Mouse (Mus musculus) erythroblast, embryonic 14.5 days (primary cell): Measurements from ENCODE around the gene Eif2b2. TPM values are rescaled to one million over a fixed set of nuclear protein-coding genes. Genes with fewer than 3 reads are reported as not detected.

Experiments used
- H3K27me3 ChIP-seq: 2 replicates; pipeline ENCODE4 v1.6.1; 2012; ENCODE audit warnings: inconsistent platforms; ENCODE audit not compliant: control insufficient read depth
- H3K36me3 ChIP-seq: 2 replicates; pipeline ENCODE4 v1.6.1; 2012; ENCODE audit warnings: mild to moderate bottlenecking, inconsistent platforms; ENCODE audit not compliant: control insufficient read depth
- H3K4me1 ChIP-seq: 2 replicates; pipeline ENCODE4 v1.6.1; 2012; ENCODE audit warnings: inconsistent platforms; ENCODE audit not compliant: control insufficient read depth
- H3K4me3 ChIP-seq: replicated peaks from 2 replicates; pipeline ENCODE3; 2012; ENCODE audit warnings: moderate library complexity, mild to moderate bottlenecking, inconsistent platforms
- H3K9me3 ChIP-seq: 2 replicates; pipeline ENCODE4 v1.6.1; 2012; ENCODE audit warnings: low read length, inconsistent platforms, mixed read lengths; ENCODE audit not compliant: control insufficient read depth
- GATA1 ChIP-seq: IDR thresholded peaks from 2 replicates; pipeline ENCODE4 v1.6.1; 2012; ENCODE audit warnings: low read length, inconsistent platforms, mixed read lengths
- TAL1 ChIP-seq: IDR thresholded peaks from 3 replicates; pipeline ENCODE4 v1.6.1; 2012; ENCODE audit warnings: low read length, inconsistent platforms, mixed read lengths
- polyA plus RNA-seq: library from polyadenylated mRNA; stranded (reverse); fragments of >175 nt; gene quantifications from 2 replicates; pipeline ENCODE4 v1.2.3, GENCODE M21; 2012

Gene Eif2b2
- polyA plus RNA-seq, 1 experiment: 27.3 TPM

DNA sequence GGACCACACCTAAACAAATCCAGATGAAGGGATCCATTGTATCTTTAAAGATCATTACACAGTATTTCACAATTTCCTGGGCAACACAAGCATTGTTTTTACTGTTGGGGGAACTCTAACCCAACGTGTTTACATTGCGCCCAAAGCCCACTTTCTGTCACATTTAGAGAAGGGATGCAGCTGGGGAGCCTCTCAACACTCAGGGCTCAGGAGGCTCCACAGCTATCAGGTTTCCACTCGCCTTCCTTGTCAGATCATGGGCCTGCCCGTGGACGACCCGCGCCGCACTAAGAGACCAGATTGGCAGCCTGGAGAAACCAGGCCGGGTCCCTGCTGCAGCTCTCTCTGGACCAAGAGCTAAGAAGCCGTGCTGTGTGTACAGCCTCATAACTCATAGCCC is 54.2 kb downstream of the Eif2b2 start:
- Histone ChIP-seq H3K36me3 (peaks cover 47% of the 10 kb centered on the region), H3K4me3 (no peak overlapping the region), H3K9me3 (peaks cover 5% of the 10 kb centered on the region; the same call in 1 of the 2 replicates), H3K4me1 (peaks cover 55% of the 10 kb centered on the region), H3K27me3 (no peaks in the 10 kb centered on the region)
- TF ChIP-seq GATA1: no peak
- TF ChIP-seq TAL1: no peak

Other genes with a start within 250 kb of the Eif2b2 start
- gene Fcf1, start 248.6 kb upstream of the Eif2b2 start, polyA plus RNA-seq: 3.1 and 3.2 TPM in 2 replicates
- 0.78 and 0.79 TPM in 2 replicates for gene Arel1, start 248.6 kb upstream of the Eif2b2 start, polyA plus RNA-seq
- gene Ylpm1, start 223.2 kb upstream of the Eif2b2 start, polyA plus RNA-seq: 1.1 TPM in 2 replicates
- 0.31 and 0.34 TPM in 2 replicates for gene Prox2, start 108.7 kb upstream of the Eif2b2 start, polyA plus RNA-seq
- 41.0 and 55.1 TPM in 2 replicates for gene Dlst, start 108.6 kb upstream of the Eif2b2 start, polyA plus RNA-seq
- gene Rps6kl1, start 68.2 kb upstream of the Eif2b2 start, polyA plus RNA-seq: 0.03 and 0.06 TPM in 2 replicates
- not detected in 2 replicates for gene Pgf, start 41.7 kb upstream of the Eif2b2 start, polyA plus RNA-seq
- 0.04 and 0.09 TPM in 2 replicates for gene Mlh3, start 51.1 kb downstream of the Eif2b2 start, polyA plus RNA-seq
- gene Acyp1, start 69.0 kb downstream of the Eif2b2 start, polyA plus RNA-seq: 7.4 and 10.0 TPM in 2 replicates
- gene Zc2hc1c, start 69.1 kb downstream of the Eif2b2 start, polyA plus RNA-seq: 0.01 TPM in 1 of 2 replicates, not detected in the other
- 0.12 and 0.15 TPM in 2 replicates for gene Nek9, start 119.9 kb downstream of the Eif2b2 start, polyA plus RNA-seq
- 19.3 and 20.4 TPM in 2 replicates for gene Tmed10, start 155.4 kb downstream of the Eif2b2 start, polyA plus RNA-seq